Mouse (Mus musculus): ENCODE data around the gene Serpinb9b. TPM values are rescaled to one million over a fixed set of nuclear protein-coding genes. Genes with fewer than 3 reads are reported as not detected.

The Serpinb9b gene
- polyA plus RNA-seq, 1 experiment = 0.20 TPM

DNA sequence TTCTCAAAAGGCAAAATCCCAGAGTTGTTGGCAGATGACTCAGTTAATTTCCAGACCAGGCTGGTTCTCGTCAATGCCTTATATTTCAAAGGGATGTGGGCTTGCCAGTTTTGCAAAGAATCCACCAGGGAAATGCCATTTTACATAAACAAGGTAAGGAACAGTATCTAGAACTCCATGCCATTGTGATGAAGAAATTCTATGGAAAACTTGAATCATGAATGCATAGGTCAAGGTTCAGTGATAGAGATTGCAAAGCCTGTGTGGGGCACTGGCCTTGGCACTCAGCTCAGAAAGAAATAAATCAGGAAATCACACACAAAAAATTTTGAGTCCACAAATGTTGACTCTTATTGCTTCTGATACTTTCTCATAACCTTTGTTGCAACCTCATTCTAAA lies 8.3 kb downstream of the Serpinb9b start:
- no peak for DNase-seq (ENCODE audit: extremely low spot score in 1 of 2, low spot score in 1 of 2)

DNA sequence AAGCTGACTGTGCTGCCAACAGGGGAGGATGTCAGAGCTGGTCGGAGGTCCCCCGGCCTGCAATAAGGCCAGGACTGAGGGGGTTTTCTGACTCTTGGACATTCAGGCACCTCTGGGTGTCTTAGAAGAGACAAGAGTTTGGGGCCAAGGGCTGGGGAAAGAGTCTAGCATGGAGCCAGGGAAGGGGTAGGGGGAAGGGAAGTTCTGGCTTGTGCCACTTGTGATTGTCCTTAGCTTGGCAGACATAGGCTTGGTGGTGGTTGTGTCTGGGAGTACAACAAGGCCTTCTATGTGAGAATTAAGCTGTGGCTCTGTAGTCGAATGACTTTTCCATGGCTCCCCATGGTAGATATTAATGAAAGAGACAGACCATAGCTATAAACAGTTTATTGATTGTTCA lies 16.3 kb downstream of the Serpinb9b start:
- no peak for DNase-seq (ENCODE audit: extremely low spot score in 1 of 2, low spot score in 1 of 2)

DNA sequence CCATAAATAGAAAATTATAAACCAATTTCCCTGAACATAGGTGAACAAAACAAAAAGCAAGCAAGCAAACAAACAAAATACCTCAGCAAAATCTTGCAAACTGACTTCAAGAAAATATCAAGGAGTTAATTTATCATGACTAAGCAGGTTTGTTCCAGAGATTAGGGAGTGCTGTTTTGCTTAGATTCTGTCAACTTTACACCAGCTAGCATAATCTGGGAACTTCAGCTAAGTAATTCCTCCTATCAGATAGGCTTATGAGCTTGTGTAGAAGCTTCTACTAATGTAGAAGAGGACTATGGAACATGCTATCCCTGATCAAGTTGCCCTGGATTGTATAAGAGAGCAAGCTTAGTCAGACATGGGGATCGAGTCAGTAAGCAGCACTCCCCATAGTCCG lies 20.0 kb downstream of the Serpinb9b start:
- no peak for DNase-seq (ENCODE audit: extremely low spot score in 1 of 2, low spot score in 1 of 2)

DNA sequence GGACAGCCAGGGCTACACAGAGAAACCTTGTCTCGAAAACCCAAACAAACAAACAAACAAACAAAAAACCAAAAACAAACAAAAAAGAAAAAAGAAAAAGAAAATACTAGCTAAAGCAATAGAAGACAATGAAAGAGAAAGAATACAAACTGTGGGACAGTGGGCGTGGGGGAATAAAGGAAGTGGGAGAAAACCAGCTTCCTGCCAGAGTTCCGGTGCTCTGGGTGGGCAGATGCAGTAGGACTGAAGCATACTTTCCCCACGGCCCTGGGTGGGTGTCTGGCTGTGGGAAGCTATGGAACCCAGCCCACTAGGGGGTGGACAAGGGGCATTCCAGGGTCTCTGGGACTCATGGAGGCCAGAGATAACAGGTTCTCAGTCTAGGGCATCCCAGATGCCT lies 21.0 kb downstream of the Serpinb9b start:
- no peak for DNase-seq (ENCODE audit: extremely low spot score in 1 of 2, low spot score in 1 of 2)

DNA sequence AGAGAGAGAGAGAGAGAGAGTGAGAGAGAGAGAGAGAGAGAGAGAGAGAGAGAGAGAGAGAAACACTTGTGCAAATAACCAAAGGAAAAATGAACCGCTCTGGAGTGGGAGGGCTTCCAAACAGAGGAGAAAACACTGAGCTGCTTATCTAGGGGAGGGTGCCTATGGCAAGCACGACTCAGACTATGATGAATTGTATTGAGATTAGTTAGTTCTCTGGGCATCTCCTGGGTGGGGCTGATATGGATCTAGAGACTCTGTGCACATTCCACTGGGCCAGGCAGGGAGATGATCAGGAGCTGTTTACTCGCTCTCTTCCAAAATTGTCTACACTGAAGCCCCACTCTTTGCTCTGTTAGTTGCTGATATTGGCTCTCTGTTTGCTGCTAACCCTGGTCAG lies 24.5 kb downstream of the Serpinb9b start:
- DNase-seq (ENCODE audit: extremely low spot score in 1 of 2, low spot score in 1 of 2) = no peak

DNA sequence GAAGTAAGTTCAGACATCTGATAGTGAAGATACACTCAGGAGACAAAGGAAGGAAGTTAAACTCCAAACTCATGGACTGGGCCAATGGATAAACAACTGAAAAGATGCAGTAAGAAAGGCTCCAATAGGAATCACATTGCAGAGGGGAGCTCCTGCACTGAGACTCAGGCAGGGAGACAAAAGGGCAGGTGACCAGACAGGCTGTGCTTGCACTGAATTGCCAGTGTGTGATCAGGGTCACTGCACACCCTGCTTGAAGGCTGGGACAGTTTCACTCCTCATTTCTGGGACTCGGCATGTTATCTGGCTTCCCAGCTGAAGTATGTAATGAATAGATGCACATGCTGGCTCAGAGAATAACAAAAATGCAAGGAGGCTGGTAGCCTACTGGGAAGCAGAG lies 35.8 kb downstream of the Serpinb9b start:
- DNase-seq (ENCODE audit: extremely low spot score in 1 of 2, low spot score in 1 of 2) = no peak

DNA sequence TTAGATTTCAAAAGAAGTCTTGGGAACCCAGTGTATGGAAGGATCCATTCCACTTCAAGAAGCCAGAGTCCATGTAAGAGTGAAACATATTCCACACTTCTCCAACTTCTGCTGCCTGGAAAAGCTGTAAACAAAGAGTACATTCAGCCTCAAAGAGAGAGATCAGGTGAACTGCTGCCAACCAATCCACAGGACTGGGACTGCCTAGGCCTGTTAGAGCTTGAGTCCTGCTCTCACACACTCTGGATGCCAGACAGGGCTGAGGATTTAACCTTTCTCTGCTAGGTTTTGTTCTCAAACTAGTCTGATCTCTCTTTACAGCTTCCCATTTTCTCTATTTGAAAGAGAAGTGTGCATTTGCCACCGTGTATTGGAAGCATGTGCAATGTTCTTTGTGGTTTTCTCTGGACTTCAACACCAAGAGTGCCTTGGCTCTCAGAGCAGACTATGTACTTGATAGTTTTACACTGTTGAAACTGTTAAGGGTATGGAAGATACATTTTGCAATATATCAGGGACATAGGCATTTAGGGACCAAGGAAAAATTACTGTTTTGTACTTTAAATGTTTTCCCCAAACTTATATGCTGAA lies 40.3 kb downstream of the Serpinb9b start:
- DNase-seq (ENCODE audit: extremely low spot score in 1 of 2, low spot score in 1 of 2) = no peak

DNA sequence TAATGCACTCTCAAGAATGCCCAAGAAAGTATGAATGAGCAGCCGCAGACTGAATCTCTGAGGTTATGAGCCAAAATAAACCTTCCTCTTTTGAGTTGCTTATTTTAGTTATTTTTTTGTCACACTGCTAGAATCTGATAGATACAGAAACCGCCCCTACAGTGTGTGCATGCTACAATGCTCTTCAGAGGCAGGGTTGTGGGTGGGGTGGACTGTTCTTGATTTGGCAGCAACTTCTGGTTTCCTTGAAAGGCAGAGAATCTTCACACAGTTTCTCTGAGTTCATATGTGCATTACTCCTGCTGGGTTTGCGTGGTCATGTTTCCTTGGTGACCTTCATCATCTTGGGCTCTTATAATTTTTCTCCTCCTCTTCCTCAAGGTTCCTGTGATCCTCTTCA lies 40.9 kb downstream of the Serpinb9b start:
- DNase-seq (ENCODE audit: extremely low spot score in 1 of 2, low spot score in 1 of 2) = peak; percentile 66 to 67

DNA sequence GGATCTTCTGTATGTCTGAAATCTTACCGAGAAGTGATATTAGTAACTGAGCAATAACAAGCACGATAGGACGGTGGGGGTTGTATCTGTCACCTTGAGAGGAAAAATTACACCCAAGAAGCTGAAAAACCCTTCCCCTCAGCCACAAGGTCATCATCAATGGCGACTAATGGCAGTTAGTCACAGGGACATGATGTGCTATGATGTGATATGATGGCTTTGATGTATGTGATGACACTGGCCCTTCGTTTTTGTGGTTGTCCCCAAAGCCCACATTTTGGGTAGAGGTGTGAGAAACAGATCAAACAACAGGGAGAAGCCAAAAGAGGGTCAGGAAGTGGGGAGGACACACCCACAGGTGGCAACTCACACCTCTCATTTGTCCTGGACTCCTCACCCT lies 44.6 kb downstream of the Serpinb9b start:
- no peak for DNase-seq (ENCODE audit: extremely low spot score in 1 of 2, low spot score in 1 of 2)

DNA sequence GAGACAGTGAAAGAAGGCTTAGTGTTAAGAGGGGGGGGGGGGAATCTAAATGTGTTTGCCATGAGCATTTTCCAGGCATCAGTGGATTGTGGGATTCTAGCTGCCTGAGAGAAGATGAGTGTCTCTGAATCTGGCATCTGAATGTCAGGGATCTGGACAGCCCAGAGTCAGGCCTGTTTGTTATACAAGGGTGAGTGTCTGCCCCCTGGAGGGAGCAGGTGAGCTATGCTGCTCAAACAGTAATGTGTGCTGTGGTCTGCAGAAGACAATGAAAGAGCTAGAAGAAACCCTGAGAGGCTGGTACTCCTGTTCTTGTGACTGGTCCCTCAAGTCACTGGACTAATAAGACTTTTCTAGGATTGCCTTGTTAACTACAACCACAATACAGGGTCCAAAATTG lies 46.8 kb downstream of the Serpinb9b start:
- DNase-seq (ENCODE audit: extremely low spot score in 1 of 2, low spot score in 1 of 2) = no peak

DNA sequence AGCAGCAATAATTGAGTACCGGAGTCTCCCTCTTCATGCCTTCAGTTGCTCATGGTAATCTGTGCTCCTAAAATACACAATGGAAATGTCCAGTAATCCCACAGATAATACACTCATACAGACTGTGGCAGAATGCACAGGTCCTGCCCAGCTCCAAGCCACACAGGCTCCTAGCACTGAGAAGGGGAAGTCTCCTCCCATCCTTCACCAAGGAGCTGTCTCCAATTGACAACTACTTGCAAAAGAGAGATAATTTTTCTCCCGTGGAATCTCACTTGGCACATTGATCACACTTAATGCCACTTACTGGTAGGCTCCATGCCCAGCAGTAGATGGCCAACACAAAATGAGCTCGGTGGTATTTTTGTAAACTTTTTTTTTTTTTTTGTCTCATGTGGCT lies 49.0 kb downstream of the Serpinb9b start:
- no peak for DNase-seq (ENCODE audit: extremely low spot score in 1 of 2, low spot score in 1 of 2)

DNA sequence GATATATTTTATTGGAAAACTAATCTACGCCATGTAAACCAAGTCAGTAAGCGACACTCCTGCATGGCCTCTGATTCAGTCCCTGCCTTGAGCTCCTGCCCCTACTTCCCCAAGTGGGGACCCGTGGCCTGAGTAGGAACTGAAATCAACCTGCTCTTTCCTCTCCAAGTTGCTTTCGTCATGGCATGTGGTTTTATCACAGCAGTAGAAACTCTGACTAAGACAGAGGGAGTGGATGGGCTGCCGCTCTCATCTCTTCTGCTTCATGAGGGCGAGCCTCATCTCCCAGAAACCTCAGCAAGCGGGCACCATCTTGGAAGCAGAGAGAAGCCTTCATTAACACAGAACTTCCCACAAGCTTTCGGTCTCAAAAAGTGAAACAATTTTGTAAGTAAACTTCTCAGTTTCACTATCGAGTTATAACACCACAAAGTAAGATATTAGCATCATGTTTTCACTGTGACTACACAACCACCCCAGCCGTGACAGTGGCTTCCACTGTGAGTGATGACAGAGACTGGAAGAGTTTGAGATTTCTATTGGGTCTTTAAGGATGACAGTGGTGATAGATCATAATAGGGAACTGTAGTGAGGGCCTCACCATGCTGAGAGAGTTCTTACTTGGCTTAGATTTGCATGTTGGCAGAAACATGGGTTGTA lies 49.9 kb downstream of the Serpinb9b start:
- DNase-seq (ENCODE audit: extremely low spot score in 1 of 2, low spot score in 1 of 2) = no peak

DNA sequence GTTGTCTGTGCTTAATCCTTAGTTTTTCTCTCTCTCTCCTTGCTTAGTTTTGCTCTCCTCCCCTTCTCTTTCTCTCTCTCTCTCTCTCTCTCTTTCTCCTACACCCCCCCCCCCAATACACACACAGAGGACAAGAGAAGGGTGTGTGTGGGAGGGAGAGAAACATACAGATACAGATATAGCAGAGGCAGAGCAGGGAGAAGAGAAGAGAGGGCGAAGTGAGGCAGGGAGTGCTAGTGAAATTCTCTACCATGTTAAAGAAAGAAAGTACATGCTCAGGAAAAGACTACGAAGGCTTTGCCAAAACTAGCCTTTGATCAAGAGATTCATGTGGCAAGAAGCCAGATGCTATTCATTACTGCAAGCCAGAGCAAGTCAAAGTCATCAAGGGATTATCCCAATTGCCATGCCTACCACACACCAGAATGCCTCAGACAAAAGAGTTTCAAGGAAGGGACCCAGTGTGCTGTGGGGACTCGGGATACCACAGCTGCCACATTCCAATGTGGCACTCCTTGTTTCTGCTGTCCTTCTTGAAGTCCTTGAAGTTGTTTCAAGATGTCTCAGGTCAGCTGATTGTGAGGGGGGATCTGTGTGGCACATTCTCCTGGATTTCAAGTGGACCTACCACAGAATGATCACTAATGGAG lies 51.0 kb downstream of the Serpinb9b start, which contains the start of gene Serpinb1b:
Serpinb1b (plus strand) TSS at position 520 of the 650 bp plus-strand sequence.
- peak in 1 of 2 experiments; percentile 26 for DNase-seq (ENCODE audit: extremely low spot score in 1 of 2, low spot score in 1 of 2)

DNA sequence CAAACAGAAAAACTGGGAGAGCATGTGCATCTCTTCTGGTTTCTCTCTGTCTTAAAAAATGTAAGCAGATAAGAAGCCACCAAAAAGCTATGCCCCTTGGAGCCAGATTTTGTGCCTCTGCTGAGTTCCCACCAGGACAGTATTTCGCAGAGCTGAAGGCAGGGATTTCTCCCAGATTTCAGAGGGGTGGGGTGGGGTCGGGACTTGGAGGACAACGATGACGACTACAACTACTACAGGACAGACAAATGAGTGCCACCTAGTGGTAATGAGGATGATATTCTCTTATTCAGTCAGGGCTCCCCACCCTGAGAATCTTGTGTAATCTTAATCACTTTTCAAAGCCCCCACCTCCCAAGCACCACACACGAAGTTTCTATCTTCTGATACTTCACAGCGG lies 52.2 kb downstream of the Serpinb9b start:
- peak in 1 of 2 experiments; percentile 47 for DNase-seq (ENCODE audit: extremely low spot score in 1 of 2, low spot score in 1 of 2)

DNA sequence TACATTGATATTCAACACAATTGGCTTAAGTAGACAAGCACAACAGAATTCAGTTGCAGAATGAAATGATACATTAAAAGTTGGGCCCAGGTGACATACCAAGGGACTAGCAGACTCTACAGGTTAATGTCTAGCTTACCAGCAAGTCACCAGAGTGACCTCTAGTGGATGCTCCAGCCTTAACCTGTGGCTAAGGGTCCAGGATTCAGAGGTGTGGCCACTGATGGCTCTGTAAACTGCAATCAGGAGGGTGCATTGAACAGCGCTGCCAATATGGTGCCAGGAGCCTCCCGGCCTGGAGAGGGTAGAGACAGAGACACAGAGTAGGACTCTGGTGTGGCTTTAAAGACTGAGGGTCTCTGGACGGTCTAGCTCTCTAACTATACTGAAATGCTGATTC lies 53.1 kb downstream of the Serpinb9b start:
- no peak for DNase-seq (ENCODE audit: extremely low spot score in 1 of 2, low spot score in 1 of 2)

DNA sequence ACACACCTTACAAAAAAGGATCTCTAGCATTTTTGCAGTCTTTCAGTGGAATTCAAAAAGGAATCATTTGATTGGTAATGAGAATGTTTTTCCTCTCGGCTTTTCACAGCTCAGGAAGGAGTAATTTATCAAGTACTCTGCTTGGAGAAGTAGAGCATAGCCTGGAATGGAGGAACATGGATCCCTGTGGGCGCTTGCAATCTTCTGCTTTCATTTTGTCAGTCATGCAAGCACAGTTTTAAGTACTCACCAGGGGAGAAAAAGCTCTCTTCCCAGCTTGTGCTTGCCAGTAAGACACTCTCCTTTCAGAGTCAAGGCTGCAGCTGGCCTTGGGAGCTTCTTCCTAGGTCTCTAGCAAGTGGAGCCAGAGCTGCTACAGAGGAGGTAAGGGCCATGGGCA lies 56.6 kb downstream of the Serpinb9b start:
- no peak for DNase-seq (ENCODE audit: extremely low spot score in 1 of 2, low spot score in 1 of 2)

DNA sequence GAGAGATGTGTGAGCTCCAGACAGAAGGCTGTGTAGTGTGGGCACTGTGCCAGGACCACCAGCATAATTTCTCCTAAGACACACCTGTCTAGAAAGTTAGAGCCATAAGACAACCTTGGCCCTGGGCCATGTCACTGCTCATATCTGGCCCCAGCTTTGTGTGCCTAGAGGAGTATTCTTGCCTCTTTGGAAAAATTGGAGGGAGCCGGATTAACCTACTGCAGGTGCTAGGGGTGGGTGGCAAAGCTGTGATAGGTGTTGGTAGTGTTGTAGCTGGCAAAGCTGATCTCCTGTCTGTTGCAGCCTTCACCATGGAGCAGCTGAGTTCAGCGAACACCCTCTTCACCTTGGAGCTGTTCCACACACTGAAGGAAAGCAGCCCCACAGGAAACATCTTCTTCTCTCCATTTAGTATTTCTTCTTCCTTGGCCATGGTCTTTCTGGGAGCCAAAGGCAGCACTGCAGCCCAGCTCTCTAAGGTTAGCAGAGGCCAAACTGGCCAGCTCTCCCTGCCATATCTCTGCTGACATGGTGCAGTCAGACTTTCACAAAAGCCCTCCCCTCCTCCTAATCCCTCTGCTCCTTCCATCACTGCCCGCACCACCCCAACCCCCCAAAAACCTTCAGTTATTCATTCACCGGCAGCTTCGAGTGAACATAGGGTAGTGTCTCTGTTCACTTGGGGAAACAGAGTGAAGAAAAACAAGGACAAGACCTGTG lies 57.9 kb downstream of the Serpinb9b start:
- DNase-seq (ENCODE audit: extremely low spot score in 1 of 2, low spot score in 1 of 2) = peak in 1 of 2 experiments; percentile 23

DNA sequence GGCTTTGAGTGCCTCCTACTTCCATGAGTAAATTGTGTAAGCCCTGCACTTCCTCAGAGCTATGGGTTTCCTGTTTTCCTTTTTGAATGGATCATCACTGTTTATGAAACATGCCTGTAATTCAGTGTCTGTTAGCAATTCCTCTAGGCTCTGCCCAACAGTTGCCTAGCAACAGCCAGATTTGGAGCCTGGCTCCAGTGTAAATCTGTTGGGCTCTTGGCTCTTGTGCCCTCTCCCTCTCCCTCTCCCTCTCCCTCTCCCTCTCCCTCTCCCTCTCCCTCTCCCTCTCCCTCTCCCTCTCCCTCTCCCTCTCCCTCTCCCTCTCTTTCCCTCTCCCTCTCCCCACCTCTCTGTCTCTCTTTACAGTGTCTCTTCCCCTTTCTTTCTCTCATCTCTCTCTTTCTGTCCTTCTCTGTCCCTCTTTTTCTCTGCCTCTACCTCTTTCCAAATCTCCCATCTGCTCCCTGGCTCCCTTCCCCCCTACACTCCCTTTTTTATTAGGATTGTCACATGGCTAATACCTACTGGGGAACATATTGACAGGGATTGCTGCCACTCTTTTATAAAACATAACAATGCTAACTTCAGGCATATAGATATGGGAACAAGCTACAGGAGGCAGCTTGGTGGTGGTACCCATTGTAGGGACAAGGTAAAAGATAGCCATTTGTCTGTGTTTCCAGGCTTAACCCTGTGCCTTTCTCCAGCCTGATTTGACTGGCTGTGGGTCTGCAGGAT lies 58.6 kb downstream of the Serpinb9b start:
- peak; percentile 56 to 71 for DNase-seq (ENCODE audit: extremely low spot score in 1 of 2, low spot score in 1 of 2)

DNA sequence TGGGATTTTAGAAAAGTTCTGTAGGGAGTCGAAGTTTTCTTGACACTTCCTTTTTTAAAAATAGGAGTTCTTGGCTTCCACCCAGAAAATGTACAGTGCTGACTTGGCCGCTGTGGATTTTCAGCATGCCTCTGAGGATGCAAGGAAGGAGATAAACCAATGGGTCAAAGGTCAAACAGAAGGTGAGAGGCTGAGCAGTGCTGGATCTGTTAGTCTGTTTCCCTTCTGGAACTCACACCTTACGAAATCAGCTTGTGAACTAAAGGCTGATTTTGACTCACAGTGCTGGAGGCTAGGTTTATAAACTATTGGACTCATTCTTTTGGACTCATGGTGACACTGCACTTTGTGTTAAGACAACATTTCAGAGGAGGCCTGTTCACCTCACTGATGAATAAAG lies 62.4 kb downstream of the Serpinb9b start:
- DNase-seq (ENCODE audit: extremely low spot score in 1 of 2, low spot score in 1 of 2) = no peak

DNA sequence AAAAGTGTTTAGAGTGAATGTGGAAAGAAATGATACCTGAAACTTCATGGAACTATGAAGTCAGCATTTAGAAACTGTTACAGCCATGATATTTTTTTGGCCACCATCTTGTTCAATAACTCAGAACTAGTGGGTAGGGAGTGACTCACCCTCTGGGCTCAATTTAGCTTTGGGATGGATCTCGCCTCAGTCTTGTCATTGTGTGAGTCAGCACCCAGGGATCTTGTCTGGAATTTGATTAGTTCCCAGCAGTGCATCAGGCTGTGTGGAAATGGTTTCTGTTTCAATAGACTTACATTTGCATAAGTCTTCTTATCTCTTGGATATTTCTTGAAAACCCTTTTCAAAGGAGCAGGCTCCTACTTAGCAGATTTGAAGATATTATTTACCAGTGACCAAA lies 63.3 kb downstream of the Serpinb9b start:
- DNase-seq (ENCODE audit: extremely low spot score in 1 of 2, low spot score in 1 of 2) = peak; percentile 67 to 83

DNA sequence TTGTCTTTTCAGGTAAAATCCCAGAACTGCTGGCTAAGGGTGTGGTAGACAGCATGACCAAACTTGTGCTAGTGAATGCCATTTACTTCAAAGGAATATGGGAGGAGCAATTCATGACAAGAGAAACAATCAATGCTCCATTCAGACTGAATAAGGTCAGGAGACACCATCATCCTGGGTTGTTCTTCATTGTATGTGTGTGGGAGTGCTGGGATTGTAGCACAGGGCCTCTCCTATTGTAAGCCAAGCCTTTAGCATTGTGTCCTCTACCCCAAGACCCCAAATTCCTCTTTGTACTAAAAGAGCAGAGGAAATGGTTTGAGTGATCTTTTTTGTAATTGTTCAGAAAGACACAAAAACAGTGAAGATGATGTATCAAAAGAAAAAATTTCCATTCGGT lies 64.1 kb downstream of the Serpinb9b start:
- no peak for DNase-seq (ENCODE audit: extremely low spot score in 1 of 2, low spot score in 1 of 2)

Measured in frontal cortex, adult 2 months (tissue).